Mouse (Mus musculus): ENCODE measurements around the gene Ptges2. TPM values are rescaled to one million over a fixed set of nuclear protein-coding genes. Genes with fewer than 3 reads are reported as not detected.
A peak's percentile ranks its signal among the peaks of the same experiment; 100 is the strongest.
"Not testable (repeated sequence)": the region's sequence is repeated elsewhere in the genome, so short reads cannot be mapped to it uniquely, and the experiment has no call there.

Ptges2 gene
- polyA plus RNA-seq, 1 experiment from 2014 or later: 39.5 TPM

DNA sequence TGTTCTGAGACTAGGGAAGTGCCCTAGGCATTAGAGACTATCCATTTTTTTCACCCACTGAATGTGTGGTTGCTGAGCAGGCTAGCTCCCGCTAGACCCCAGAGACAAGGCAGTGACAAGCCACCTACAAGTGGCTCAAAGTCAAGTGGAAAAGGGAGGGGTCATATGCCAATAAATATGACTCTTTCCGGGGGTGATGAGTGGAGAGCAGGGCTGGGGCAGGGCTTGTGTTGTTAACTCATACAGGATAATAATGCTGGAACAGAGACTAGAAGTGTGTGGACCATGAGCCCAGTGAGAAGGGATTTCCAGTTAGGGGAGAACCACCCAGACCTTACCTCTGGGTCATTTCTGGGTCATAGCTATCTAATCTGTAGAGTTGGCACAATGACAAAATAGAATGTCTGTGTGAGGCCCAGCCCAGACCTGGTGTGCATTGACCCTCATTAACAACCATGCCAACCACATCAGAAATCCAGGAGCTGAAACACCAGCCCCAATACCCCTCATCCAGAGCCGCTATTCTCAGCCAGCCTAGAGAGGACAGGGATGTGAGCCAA, 41.3 kb upstream of the Ptges2 start:
- Histone ChIP-seq H3K9me3 (ENCODE audit: low read length) (no peaks in the 10 kb centered on the region), H3K9ac (replicated peaks; ENCODE audit: low read length) (no peak overlapping the region), H3K4me1 (ENCODE audit: insufficient read depth, low read length) (peaks cover 18% of the 10 kb centered on the region), H3K4me3 (ENCODE audit: low read length) (no peak overlapping the region), H3K4me2 (replicated peaks; ENCODE audit: low read depth, low read length) (no peak overlapping the region), H3K27ac (ENCODE audit: low read length) (no peak overlapping the region), H3K27me3 (ENCODE audit: insufficient read depth, low read length) (no peaks in the 10 kb centered on the region), H3K36me3 (ENCODE audit: insufficient read depth, low read length) (no peaks in the 10 kb centered on the region)
- WGBS: 85% methylated on average over 3 of the region's 3 CpGs
- ATAC-seq (ENCODE audit: low FRiP score, low TSS enrichment): no peak

DNA sequence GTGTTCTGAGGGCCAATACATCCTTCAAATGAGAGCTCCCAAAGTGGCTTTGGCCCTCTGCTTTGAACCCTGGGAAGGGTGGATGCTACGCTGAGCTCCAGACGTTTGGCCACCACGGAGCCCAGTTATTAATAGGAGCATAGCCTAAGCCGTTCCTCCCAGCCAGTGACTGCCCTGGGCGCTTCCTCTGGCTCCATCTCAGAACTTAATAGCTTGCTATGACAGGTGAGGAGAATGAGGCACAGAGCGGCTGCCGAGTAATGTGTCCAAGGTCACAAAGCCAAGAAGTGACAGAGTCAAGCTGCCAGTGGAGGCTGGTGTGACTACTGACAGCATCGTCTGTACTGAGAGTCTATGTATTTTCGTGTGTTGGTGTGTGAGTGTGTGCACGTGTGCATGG, 39.5 kb upstream of the Ptges2 start:
- no peaks in the 10 kb centered on the region for H3K9me3 ChIP-seq (ENCODE audit: low read length)
- no peak overlapping the region for H3K4me3 ChIP-seq (ENCODE audit: low read length)
- no peaks in the 10 kb centered on the region for H3K27me3 ChIP-seq (ENCODE audit: insufficient read depth, low read length)
- no peaks in the 10 kb centered on the region for H3K36me3 ChIP-seq (ENCODE audit: insufficient read depth, low read length)
- H3K27ac ChIP-seq (ENCODE audit: low read length): no peak overlapping the region
- H3K4me1 ChIP-seq (ENCODE audit: insufficient read depth, low read length): peaks cover 16% of the 10 kb centered on the region
- no peak overlapping the region for H3K9ac ChIP-seq (replicated peaks; ENCODE audit: low read length)
- no peak overlapping the region for H3K4me2 ChIP-seq (replicated peaks; ENCODE audit: low read depth, low read length)
- WGBS: 63% methylated on average over 10 of the region's 10 CpGs
- ATAC-seq (ENCODE audit: low FRiP score, low TSS enrichment): no peak

DNA sequence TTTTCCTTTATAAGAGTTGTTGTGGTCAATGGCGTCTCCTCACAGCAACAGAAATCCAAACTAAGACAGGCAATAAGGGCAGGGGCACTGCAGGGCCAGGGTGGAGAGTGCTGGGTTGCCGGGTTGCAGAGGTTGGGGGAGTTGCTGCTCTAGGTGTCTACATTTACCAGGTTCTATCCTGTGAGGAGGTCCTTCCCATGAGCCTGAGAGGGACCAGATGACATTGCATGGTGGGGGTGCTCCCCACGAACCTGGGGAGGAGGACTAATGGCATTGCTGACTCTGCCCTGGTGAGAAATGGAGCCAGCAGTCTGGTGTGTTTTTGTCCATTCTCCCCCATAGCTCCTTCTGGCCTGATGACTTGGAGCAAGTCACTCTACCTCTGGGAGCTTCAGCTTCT, 38.0 kb upstream of the Ptges2 start:
- Histone ChIP-seq H3K36me3 (ENCODE audit: insufficient read depth, low read length) (no peaks in the 10 kb centered on the region), H3K27ac (ENCODE audit: low read length) (no peak overlapping the region), H3K9me3 (ENCODE audit: low read length) (no peaks in the 10 kb centered on the region), H3K9ac (replicated peaks; ENCODE audit: low read length) (no peak overlapping the region), H3K4me2 (replicated peaks; ENCODE audit: low read depth, low read length) (no peak overlapping the region), H3K27me3 (ENCODE audit: insufficient read depth, low read length) (no peaks in the 10 kb centered on the region), H3K4me3 (ENCODE audit: low read length) (no peak overlapping the region), H3K4me1 (ENCODE audit: insufficient read depth, low read length) (peaks cover 15% of the 10 kb centered on the region; the same call in 1 of the 2 replicates)
- no peak for ATAC-seq (ENCODE audit: low FRiP score, low TSS enrichment)
- WGBS: 74% methylated on average over 3 of the region's 3 CpGs

DNA sequence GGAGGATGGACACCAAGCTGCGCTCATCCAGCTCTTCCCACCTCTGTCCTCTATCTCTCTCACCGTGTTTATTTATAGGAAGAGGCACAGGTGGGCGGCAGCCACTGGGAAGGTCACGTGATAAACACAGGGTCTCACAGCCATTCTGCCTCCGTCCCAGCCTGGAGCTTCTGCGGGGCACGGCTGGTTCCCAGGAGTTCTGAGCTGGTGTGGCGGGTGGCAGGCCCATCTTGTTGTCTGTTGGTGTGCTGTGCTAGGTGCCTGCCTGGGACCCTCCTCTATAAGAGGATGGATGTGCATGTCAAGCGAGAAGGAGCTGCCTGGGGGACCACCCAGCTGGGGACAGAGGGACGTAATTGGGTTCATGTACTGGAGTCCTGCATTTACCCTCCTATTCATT, 37.3 kb upstream of the Ptges2 start:
- H3K9ac ChIP-seq (replicated peaks; ENCODE audit: low read length): no peak overlapping the region
- no peak overlapping the region for H3K27ac ChIP-seq (ENCODE audit: low read length)
- H3K4me3 ChIP-seq (ENCODE audit: low read length): no peak overlapping the region
- no peaks in the 10 kb centered on the region for H3K36me3 ChIP-seq (ENCODE audit: insufficient read depth, low read length)
- H3K4me2 ChIP-seq (replicated peaks; ENCODE audit: low read depth, low read length): no peak overlapping the region
- no peak for ATAC-seq (ENCODE audit: low FRiP score, low TSS enrichment)
- no peaks in the 10 kb centered on the region for H3K9me3 ChIP-seq (ENCODE audit: low read length)
- no peaks in the 10 kb centered on the region for H3K27me3 ChIP-seq (ENCODE audit: insufficient read depth, low read length)
- H3K4me1 ChIP-seq (ENCODE audit: insufficient read depth, low read length): peaks cover 11% of the 10 kb centered on the region; the same call in 1 of the 2 replicates
- 63% methylated on average over 10 of the region's 10 CpGs for WGBS

DNA sequence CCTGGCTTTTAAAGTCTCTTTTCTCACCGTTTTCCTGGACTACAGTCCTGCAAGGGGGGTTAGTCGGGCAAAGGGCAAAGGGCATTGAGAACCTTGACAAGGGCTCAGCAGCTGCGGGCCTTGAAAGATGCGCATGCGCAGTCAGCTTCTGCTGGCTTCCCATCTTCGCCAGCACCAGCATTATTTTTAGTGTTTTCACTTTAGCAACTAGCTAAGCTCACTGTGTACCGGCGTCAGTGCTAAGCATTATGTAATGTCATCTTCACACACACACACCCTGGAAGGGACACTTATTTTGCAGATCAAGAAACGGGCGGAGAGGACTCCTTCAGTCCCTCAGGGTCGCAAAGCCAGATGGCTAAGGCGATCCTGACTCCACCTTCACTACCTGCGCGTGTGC, 35.0 kb upstream of the Ptges2 start:
- H3K4me2 ChIP-seq (replicated peaks; ENCODE audit: low read depth, low read length): peak overlapping the region; percentile 80
- no peak for ATAC-seq (ENCODE audit: low FRiP score, low TSS enrichment)
- WGBS: 2% methylated on average over 14 of the region's 14 CpGs
- H3K4me3 ChIP-seq (ENCODE audit: low read length): peak overlapping the region; percentile 47
- no peaks in the 10 kb centered on the region for H3K9me3 ChIP-seq (ENCODE audit: low read length)
- no peak overlapping the region for H3K27ac ChIP-seq (ENCODE audit: low read length)
- peaks cover 5% of the 10 kb centered on the region for H3K36me3 ChIP-seq (ENCODE audit: insufficient read depth, low read length)
- H3K27me3 ChIP-seq (ENCODE audit: insufficient read depth, low read length): no peaks in the 10 kb centered on the region
- peaks cover 19% of the 10 kb centered on the region for H3K4me1 ChIP-seq (ENCODE audit: insufficient read depth, low read length)
- peak overlapping the region; percentile 66 for H3K9ac ChIP-seq (replicated peaks; ENCODE audit: low read length)

DNA sequence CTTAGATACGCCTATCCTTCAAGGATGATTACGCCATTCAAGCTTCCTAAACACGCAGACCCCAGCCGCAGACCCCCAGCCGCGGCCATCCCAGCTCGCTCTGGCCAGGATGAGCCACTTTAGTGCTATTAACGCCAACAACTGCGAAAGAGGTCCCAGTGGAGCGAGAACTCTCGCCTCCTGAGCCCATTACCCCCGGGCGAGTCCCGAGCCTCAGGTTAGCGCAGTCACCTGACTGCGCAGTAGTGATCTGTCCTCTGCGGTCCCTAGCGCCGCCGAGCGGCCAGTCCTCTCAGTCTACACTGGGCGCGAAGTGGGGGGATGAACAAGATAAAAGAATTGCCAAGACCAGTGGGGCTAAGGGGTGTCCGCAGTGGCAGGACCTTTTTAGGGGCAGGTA, 34.3 kb upstream of the Ptges2 start:
- Histone ChIP-seq H3K4me3 (ENCODE audit: low read length) (peak overlapping the region; percentile 47), H3K9ac (replicated peaks; ENCODE audit: low read length) (peak overlapping the region; percentile 66), H3K4me1 (ENCODE audit: insufficient read depth, low read length) (peaks cover 19% of the 10 kb centered on the region), H3K36me3 (ENCODE audit: insufficient read depth, low read length) (peaks cover 5% of the 10 kb centered on the region), H3K4me2 (replicated peaks; ENCODE audit: low read depth, low read length) (peak overlapping the region; percentile 80), H3K9me3 (ENCODE audit: low read length) (no peaks in the 10 kb centered on the region), H3K27ac (ENCODE audit: low read length) (no peak overlapping the region), H3K27me3 (ENCODE audit: insufficient read depth, low read length) (no peaks in the 10 kb centered on the region)
- ATAC-seq (ENCODE audit: low FRiP score, low TSS enrichment): peak; percentile 75
- WGBS: 1% methylated on average over 24 of the region's 24 CpGs

DNA sequence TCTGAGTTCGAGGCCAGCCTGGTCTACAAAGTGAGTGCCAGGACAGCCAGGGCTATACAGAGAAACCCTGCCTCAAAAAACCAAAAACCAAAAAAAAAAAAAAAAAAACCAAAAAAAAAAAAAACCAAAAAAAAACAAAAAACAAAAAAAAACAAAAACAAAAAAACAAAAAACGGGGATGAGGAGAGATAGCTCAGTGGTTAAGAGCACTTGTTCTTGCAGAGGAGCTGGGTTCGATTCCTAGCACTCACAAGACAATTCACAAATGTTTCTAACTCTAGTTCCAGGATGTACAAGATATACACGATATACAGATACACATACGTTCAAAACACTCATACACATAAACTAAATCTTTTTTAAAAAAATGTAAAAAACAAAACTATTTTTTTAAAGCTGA, 33.4 kb upstream of the Ptges2 start:
- Histone ChIP-seq H3K9ac (replicated peaks; ENCODE audit: low read length) (peak overlapping the region; percentile 75), H3K4me2 (replicated peaks; ENCODE audit: low read depth, low read length) (peak overlapping the region; percentile 78), H3K27ac (ENCODE audit: low read length) (peak overlapping the region; percentile 92), H3K36me3 (ENCODE audit: insufficient read depth, low read length) (peaks cover 12% of the 10 kb centered on the region), H3K4me3 (ENCODE audit: low read length) (peak overlapping the region; percentile 65), H3K4me1 (ENCODE audit: insufficient read depth, low read length) (peaks cover 19% of the 10 kb centered on the region)
- not testable (repeated sequence) for H3K9me3 ChIP-seq (ENCODE audit: low read length); H3K27me3 ChIP-seq (ENCODE audit: insufficient read depth, low read length); ATAC-seq (ENCODE audit: low FRiP score, low TSS enrichment)
- 36% methylated on average over 5 of the region's 5 CpGs for whole genome bisulfite sequencing

DNA sequence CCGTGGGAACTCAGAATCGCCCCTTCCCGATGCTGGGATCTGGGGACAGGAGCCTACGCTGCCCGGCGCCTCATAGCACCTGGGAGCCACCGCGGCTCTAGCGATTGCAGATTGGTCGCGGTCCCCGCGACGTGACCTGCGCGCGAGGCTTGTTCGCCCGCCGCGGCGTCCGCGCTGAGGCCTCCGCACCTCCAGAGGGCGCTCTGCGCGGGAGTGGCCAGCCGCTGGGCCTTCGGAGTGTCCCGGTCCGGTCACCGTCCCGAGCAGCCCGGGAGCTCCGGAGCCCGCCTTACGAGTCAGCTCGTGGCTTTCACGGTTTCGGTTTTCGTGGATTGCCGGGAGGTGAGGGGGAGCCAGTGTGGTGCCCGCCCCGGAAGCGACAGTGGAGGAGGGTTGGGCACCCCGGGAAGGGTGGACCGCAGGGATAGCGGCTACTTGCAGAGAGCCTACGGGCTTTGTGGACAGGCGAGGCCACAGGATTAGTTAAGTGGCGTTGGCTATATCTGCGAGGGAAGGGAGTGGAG, 32.8 kb upstream of the Ptges2 start:
- Histone ChIP-seq H3K9ac (replicated peaks; ENCODE audit: low read length) (peak overlapping the region; percentile 75), H3K9me3 (ENCODE audit: low read length) (no peaks in the 10 kb centered on the region), H3K36me3 (ENCODE audit: insufficient read depth, low read length) (peaks cover 16% of the 10 kb centered on the region), H3K27ac (ENCODE audit: low read length) (peak overlapping the region; percentile 92), H3K27me3 (ENCODE audit: insufficient read depth, low read length) (no peaks in the 10 kb centered on the region), H3K4me1 (ENCODE audit: insufficient read depth, low read length) (peaks cover 19% of the 10 kb centered on the region), H3K4me2 (replicated peaks; ENCODE audit: low read depth, low read length) (peak overlapping the region; percentile 78), H3K4me3 (ENCODE audit: low read length) (peak overlapping the region; percentile 65)
- peak; percentile 86 for ATAC-seq (ENCODE audit: low FRiP score, low TSS enrichment)
- WGBS: under 1% methylated on average over 53 of the region's 53 CpGs

DNA sequence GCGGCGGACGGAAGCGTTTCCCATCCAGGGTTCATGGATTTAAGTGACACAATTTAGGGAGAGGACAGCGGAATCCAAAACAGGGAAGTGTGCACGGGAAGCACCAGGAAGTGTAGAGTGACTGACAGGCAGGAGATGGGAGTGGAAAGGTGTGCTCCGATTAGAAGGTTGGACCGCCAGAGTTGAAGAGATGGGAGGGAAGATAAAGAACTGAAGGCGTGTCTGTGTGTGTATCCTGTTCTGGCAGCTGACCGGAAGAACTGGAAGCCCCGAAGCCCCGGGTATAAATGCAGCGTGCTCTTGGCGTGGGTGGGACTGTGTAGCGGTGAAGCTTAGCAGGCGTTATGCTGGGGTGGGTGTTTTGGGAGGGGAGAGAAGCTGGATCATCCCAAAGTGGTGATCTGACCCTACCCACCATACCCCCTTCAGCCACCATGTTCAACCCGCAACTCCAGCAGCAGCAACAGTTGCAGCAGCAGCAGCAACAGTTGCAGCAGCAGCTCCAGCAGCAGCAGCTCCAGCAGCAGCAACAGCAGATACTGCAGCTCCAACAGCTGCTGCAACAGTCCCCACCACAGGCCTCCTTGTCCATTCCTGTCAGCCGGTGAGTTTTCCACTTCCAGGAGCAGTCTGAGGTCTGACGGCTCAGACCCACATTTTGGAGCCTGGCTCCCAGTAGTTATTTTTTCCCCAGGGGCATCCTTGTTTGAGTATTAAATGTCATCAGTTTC, 32.2 kb upstream of the Ptges2 start:
- ATAC-seq (ENCODE audit: low FRiP score, low TSS enrichment): peak; percentile 53; the same call in 1 of the 2 replicates
- H3K9ac ChIP-seq (replicated peaks; ENCODE audit: low read length): peak overlapping the region; percentile 75
- peak overlapping the region; percentile 78 for H3K4me2 ChIP-seq (replicated peaks; ENCODE audit: low read depth, low read length)
- WGBS: 5% methylated on average over 19 of the region's 19 CpGs
- H3K27me3 ChIP-seq (ENCODE audit: insufficient read depth, low read length): no peaks in the 10 kb centered on the region
- H3K27ac ChIP-seq (ENCODE audit: low read length): peak overlapping the region; percentile 92
- H3K4me3 ChIP-seq (ENCODE audit: low read length): peak overlapping the region; percentile 65
- H3K9me3 ChIP-seq (ENCODE audit: low read length): no peaks in the 10 kb centered on the region
- H3K4me1 ChIP-seq (ENCODE audit: insufficient read depth, low read length): peaks cover 19% of the 10 kb centered on the region
- H3K36me3 ChIP-seq (ENCODE audit: insufficient read depth, low read length): peaks cover 18% of the 10 kb centered on the region

DNA sequence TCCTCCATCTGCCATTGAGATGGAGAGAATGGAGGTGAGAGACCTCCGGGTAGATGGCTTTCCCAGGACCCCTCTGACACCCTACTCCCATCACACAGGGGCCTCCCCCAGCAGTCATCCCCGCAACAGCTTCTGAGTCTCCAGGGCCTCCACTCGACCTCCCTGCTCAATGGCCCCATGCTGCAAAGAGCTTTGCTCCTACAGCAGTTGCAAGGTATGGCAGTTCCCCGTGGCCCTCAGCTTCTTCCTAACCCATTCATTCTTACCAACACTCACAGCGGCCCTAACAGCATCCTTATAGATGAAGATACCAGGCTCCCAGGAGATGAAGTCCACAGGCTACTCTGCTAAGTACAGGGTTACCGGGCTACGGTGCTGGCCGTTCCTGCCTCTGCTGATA, 31.6 kb upstream of the Ptges2 start:
- 74% methylated on average over 8 of the region's 8 CpGs for WGBS
- H3K9me3 ChIP-seq (ENCODE audit: low read length): no peaks in the 10 kb centered on the region
- no peak overlapping the region; the same call in 1 of the 2 replicates for H3K27ac ChIP-seq (ENCODE audit: low read length)
- H3K9ac ChIP-seq (replicated peaks; ENCODE audit: low read length): peak overlapping the region; percentile 75
- peak overlapping the region; percentile 78 for H3K4me2 ChIP-seq (replicated peaks; ENCODE audit: low read depth, low read length)
- no peak for ATAC-seq (ENCODE audit: low FRiP score, low TSS enrichment)
- peaks cover 19% of the 10 kb centered on the region for H3K36me3 ChIP-seq (ENCODE audit: insufficient read depth, low read length)
- peak overlapping the region; percentile 65 for H3K4me3 ChIP-seq (ENCODE audit: low read length)
- peaks cover 19% of the 10 kb centered on the region for H3K4me1 ChIP-seq (ENCODE audit: insufficient read depth, low read length)
- H3K27me3 ChIP-seq (ENCODE audit: insufficient read depth, low read length): no peaks in the 10 kb centered on the region
